ENCODE assay signal across 8 mouse cellular contexts in the genomic region with DNA sequence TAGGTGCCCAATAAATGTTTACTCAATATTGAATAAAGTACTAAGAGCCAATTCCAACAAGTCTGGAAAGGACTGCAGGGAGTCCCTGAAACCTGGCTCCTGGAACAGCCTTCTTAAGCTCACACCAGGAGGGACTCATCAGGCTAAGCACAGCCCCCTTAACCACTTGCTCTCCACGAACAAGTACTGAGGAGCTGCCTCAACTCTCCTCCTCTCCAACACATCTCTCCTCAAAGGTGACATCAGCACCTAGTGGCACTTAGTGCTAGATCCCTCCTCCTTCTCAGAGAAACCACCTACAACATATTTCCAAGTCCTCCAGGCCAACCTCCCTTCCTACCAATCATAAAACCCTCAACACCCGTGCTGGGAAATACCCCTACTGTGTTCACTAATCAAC. TPM values are rescaled to one million over a fixed set of nuclear protein-coding genes. Genes with fewer than 3 reads are reported as not detected.
A peak's percentile ranks its signal among the peaks of the same experiment; 100 is the strongest.
DNase-seq lines count a peak whose midpoint lies in the region; ATAC-seq lines count a peak whose summit lies in the region.

No protein-coding gene starts in this region.

- ATAC-seq in frontal cortex, adult (ENCODE audit: low TSS enrichment) = peak; percentile 32
- ATAC-seq in limb, embryonic 11.5 days (ENCODE audit: insufficient number of reproducible peaks, low FRiP score, low TSS enrichment, low read depth) = no peak

- WGBS in limb, embryonic 11.5 days = 5% methylated on average over 2 of the region's 2 CpGs

- H3K4me3 ChIP-seq in limb, embryonic 11.5 days (ENCODE audit: low read depth, low read length) = no peak overlapping the region; the same call in 1 of the 2 replicates

- DNase-seq in frontal cortex, postnatal 10 days (ENCODE audit: low spot score in 2 of 2) = no peak
- peak; percentile 35 for DNase-seq in testis, postnatal 10 days (ENCODE audit: low spot score)
- no peak for DNase-seq in testis, postnatal 14 days (ENCODE audit: low spot score)
- no peak for DNase-seq in limb, embryonic 11.5 days (ENCODE audit: low spot score)
- DNase-seq in gastrocnemius, postnatal 25 days = no peak
- no peak for DNase-seq in urinary bladder, postnatal 14 days (ENCODE audit: low spot score)
- DNase-seq in natural killer cell, adult 2 months (ENCODE audit: low spot score in 2 of 2) = no peak

- H3K4me1 ChIP-seq in limb, embryonic 11.5 days (ENCODE audit: control insufficient read depth, insufficient read depth, low read length) = peaks cover 3% of the 10 kb centered on the region; the same call in 1 of the 2 replicates

- H3K4me2 ChIP-seq in limb, embryonic 11.5 days (ENCODE audit: low read depth, severe bottlenecking) = peak overlapping the region; percentile 96

- H3K36me3 ChIP-seq in limb, embryonic 11.5 days (ENCODE audit: control insufficient read depth, insufficient read depth, low read length) = peaks cover 8% of the 10 kb centered on the region; the same call in 1 of the 2 replicates

- no peak overlapping the region for H3K27ac ChIP-seq in limb, embryonic 11.5 days (replicated peaks; ENCODE audit: low read depth, low read length)

- no peaks in the 10 kb centered on the region for H3K27me3 ChIP-seq in limb, embryonic 11.5 days (ENCODE audit: control insufficient read depth, insufficient read depth, low read length)

- H3K9ac ChIP-seq in limb, embryonic 11.5 days (ENCODE audit: low read length) = no peak overlapping the region; the same call in 1 of the 2 replicates

- H3K9me3 ChIP-seq in limb, embryonic 11.5 days (ENCODE audit: control insufficient read depth, low read length) = no peaks in the 10 kb centered on the region

RNA-seq across cellular contexts. Expression of gene Ppfia4, which starts 10.8 kb away (rescaled TPM):
- polyA plus RNA-seq in limb, embryonic 11.5 days (2014; fragmentation: Nextera tagmentation; extraction: Ambion mirVana) = 2.3 and 3.4 TPM in 2 replicates
- 1 to 10 TPM in 1 of 2 experiments, under 1 TPM in 1; 0.97 to 1.0 TPM for total RNA-seq in gastrocnemius, postnatal 25 days (2021)

RNA-seq across cellular contexts. Expression of gene Tmem183a, which starts 18.2 kb away (rescaled TPM):
- polyA plus RNA-seq in limb, embryonic 11.5 days (2014; fragmentation: Nextera tagmentation; extraction: Ambion mirVana) = 117 and 119 TPM in 2 replicates
- 10 to 100 TPM; 13.2 to 15.1 TPM for total RNA-seq in gastrocnemius, postnatal 25 days (2021)

RNA-seq across cellular contexts. Expression of gene 4933406M09Rik, which starts 42.2 kb away (rescaled TPM):
- not detected in 2 replicates for polyA plus RNA-seq in limb, embryonic 11.5 days (2014; fragmentation: Nextera tagmentation; extraction: Ambion mirVana)
- total RNA-seq in gastrocnemius, postnatal 25 days (2021) = not detected

RNA-seq across cellular contexts. Expression of gene Myog, which starts 53.8 kb away (rescaled TPM):
- 30.5 and 31.5 TPM in 2 replicates for polyA plus RNA-seq in limb, embryonic 11.5 days (2014; fragmentation: Nextera tagmentation; extraction: Ambion mirVana)
- 10 to 100 TPM; 16.2 to 26.0 TPM for total RNA-seq in gastrocnemius, postnatal 25 days (2021)
